Mouse (Mus musculus) B cell, adult (primary cell): ENCODE measurements around the gene 1810010H24Rik. TPM values are rescaled to one million over a fixed set of nuclear protein-coding genes. Genes with fewer than 3 reads are reported as not detected.

Experiments
- total RNA-seq: library from RNA; stranded (reverse); gene quantifications from 4 replicates; pipeline ENCODE4 v1.2.4, GENCODE M21; 2023; ENCODE audit not compliant: inconsistent age

The 1810010H24Rik gene
- total RNA-seq: 4.0 to 5.5 TPM (median 4.9 TPM) in 4 replicates

DNA sequence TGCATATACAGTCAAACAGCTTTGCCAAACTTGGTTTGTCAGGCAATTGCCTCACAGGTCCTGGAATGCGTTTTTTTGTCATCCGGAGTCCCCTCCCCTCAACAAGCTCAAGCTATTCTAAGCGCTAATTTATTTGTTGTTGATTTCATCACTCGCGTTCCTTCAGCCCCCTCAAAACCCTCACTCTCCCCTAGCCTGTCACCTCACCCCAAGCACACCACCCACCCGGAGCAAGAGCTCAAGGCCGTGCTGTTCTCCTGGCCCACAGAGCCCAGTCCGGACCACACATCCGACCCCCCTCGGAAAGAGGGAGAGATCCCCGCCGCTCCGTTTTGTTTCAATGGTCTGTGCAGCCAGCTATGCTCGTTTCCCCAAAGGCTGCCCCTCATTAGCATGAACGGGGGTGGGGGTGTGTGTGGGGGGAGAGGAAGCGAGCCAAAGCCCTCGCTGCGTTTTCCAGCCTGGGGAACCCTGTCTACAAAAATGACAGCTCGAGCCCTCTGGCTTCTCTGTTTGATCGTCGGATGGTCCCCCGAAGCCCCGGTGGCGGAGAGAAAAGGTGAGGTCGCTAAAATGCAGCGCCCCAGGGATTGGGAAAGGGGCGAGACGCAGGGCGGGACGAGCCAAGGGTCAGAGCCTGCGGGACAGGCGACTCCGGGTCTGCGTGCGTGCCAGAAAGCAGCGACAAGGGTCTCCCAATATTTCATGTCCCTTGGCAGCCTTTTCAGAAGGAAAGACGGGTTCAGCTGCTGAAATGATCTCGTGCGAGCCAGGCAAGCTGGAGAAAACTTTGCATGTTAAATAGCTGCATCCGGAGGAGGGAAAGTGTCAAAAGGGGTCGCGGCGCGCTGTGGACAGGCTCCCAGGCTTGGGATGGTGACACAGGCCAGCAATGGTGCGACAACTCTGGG, at the start of gene 1810010H24Rik:
TSS of gene 1810010H24Rik (plus strand) at position 271 of the 911 bp plus-strand sequence.

DNA sequence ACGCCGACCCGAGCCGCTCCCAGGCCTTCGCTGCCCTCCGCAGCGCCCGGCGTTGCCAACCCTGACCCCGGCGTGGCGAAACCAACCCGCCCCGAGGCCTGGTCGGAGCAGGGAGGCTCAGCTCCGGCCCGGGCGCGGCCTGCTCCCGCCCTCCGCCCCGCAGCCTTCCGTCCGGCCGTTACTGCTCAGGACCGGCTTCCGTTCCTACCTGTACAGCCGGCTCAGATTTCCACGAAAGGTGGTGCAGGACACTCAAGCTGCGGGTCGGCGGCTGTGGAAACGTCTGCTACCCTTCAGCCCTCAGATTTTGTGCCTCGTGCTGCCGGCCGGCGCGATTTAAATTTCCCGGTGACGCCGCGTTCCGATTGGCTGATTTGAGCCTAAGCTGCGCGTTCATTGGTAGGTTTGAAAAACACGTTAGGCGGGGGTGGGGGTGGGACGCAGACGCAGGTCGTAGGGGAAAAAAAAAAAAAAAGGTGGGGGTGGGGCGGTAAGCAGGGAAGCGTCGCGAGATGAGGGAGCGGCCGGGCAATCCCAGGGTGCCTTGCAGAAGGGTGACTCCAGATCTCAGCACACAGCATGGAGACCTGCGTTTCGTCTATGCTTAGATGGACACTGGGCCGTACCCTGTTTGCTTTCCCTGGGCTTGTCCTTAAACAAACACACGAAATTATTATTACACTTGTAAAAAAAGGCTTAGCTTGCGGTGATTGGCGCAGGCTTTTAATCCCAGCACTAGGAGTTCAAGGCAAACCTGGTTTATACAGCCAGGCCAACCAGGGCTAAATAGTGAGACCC, 26.1 kb upstream of the 1810010H24Rik start, which contains the start of gene Kpna2:
TSS of gene Kpna2 (minus strand) at position 391 of the 798 bp plus-strand sequence.

Other genes with a start within 250 kb of the 1810010H24Rik start
- 45.7 to 64.9 TPM (median 59.4 TPM) in 4 replicates for gene Polg2, start 246.1 kb upstream of the 1810010H24Rik start, total RNA-seq
- gene Ddx5, start 236.5 kb upstream of the 1810010H24Rik start, total RNA-seq: 3,426 to 3,675 TPM (median 3,477 TPM) in 4 replicates
- gene Cep95, start 236.4 kb upstream of the 1810010H24Rik start, total RNA-seq: 22.1 to 26.8 TPM (median 25.0 TPM) in 4 replicates
- gene Smurf2, start 105.0 kb upstream of the 1810010H24Rik start, total RNA-seq: 47.1 to 53.1 TPM (median 48.3 TPM) in 4 replicates
- 19.4 to 31.3 TPM (median 25.4 TPM) in 4 replicates for gene Kpna2, start 26.1 kb upstream of the 1810010H24Rik start, total RNA-seq
- gene Bptf, start 106.4 kb downstream of the 1810010H24Rik start, total RNA-seq: 145 to 168 TPM (median 163 TPM) in 4 replicates
- 35.0 to 43.3 TPM (median 37.6 TPM) in 4 replicates for gene Nol11, start 163.7 kb downstream of the 1810010H24Rik start, total RNA-seq